Mouse (Mus musculus) cerebellum, adult 2 months (tissue): ENCODE data around the gene Tex52. TPM values are rescaled to one million over a fixed set of nuclear protein-coding genes. Genes with fewer than 3 reads are reported as not detected.

Source experiments
- DNase-seq, 2 experiments: peaks; one replicate each; pipeline ENCODE4 v3.0.0; 2021
- H3K27ac ChIP-seq: fragments of 200-500 bp; 2 replicates; pipeline ENCODE4 v1.5.1; 2012; ENCODE audit warnings: low read length, control low read depth, inconsistent platforms; ENCODE audit not compliant: insufficient read depth
- H3K27me3 ChIP-seq: fragments of 200-500 bp; 2 replicates; pipeline ENCODE4 v1.6.1; 2012; ENCODE audit warnings: inconsistent platforms, mild to moderate bottlenecking, low read length, moderate library complexity; ENCODE audit not compliant: control insufficient read depth, insufficient read depth
- H3K4me1 ChIP-seq: fragments of 200-500 bp; 2 replicates; pipeline ENCODE4 v1.6.1; 2011; ENCODE audit warnings: low read length; ENCODE audit not compliant: control insufficient read depth, insufficient read depth
- H3K4me3 ChIP-seq: fragments of 200-500 bp; replicated peaks from 2 replicates; pipeline ENCODE3; 2011; ENCODE audit warnings: mild to moderate bottlenecking, low read depth, low read length, control low read depth; ENCODE audit not compliant: insufficient read depth
- CTCF ChIP-seq: fragments of 200-500 bp; IDR thresholded peaks from 2 replicates; pipeline ENCODE4 v1.5.1; 2011; ENCODE audit warnings: low read depth, mild to moderate bottlenecking, control low read depth, low read length, moderate library complexity, borderline replicate concordance; ENCODE audit not compliant: insufficient read depth
- POLR2A ChIP-seq: fragments of 200-500 bp; IDR thresholded peaks from 2 replicates; pipeline ENCODE4 v1.6.1; 2011; ENCODE audit warnings: low read length, control low read depth, borderline replicate concordance; ENCODE audit not compliant: insufficient read depth
- WGBS: fragments of 180-500 bp; shearing (Covaris S2); methylation state at CpG from one replicate; pipeline ENCODE4 v1.1.7; 2018; 5-methylcytosine and 5-hydroxymethylcytosine counted together
- polyA plus RNA-seq: library from polyadenylated mRNA; depleted of rRNA; stranded (reverse); fragments of >200 nt; gene quantifications from 2 replicates; pipeline ENCODE4 v1.2.3, GENCODE M21; 2012; rRNA removed

Tex52 gene
- polyA plus RNA-seq: 5.4 and 8.0 TPM in 2 replicates

- Histone ChIP-seq H3K27ac (no peak within 1 kb of the TSS), H3K4me1 (no peaks in the 10 kb centered on the region), H3K4me3 (no peak within 1 kb of the TSS), H3K27me3 (no peaks in the 10 kb centered on the region)
- TF ChIP-seq POLR2A (no peak), CTCF (no peak)
- no peak for DNase-seq
- 35% methylated on average over 6 of the region's 6 CpGs for WGBS
These were observed at the start of gene Tex52, which contains the start of gene Gm44596 for GRCm38 (mm10) chr6:128375192-128375591. Gene Tex52, plus strand, starts transcription at chr6:128375456. Gene Gm44596, plus strand, starts transcription at chr6:128375503.

GRCm38 (mm10) chr6:128334397-128335124, 40.7 kb upstream of the Tex52 start:
- 12% methylated on average over 12 of the region's 12 CpGs for WGBS
- Histone ChIP-seq H3K4me3 (no peak overlapping the region), H3K27me3 (no peaks in the 10 kb centered on the region), H3K4me1 (peaks cover under 1% of the 10 kb centered on the region; the same call in 1 of the 2 replicates), H3K27ac (no peak overlapping the region)
- DNase-seq: peak; percentile 71 to 80
- TF ChIP-seq CTCF: peak; percentile 64
- TF ChIP-seq POLR2A: no peak

- Histone ChIP-seq H3K4me1 (peaks cover 4% of the 10 kb centered on the region; the same call in 1 of the 2 replicates), H3K27me3 (no peaks in the 10 kb centered on the region), H3K27ac (no peak overlapping the region), H3K4me3 (no peak overlapping the region)
- TF ChIP-seq POLR2A: no peak
- no peak for TF ChIP-seq CTCF
- 62% methylated on average over 7 of the region's 7 CpGs for WGBS
- DNase-seq: no peak
These were observed 37.8 kb upstream of the Tex52 start for GRCm38 (mm10) chr6:128337467-128337866.

- no peak overlapping the region for H3K4me3 ChIP-seq
- no peaks in the 10 kb centered on the region for H3K27me3 ChIP-seq
- peaks cover 4% of the 10 kb centered on the region; the same call in 1 of the 2 replicates for H3K4me1 ChIP-seq
- H3K27ac ChIP-seq: no peak overlapping the region
- WGBS: 42% methylated on average over 5 of the region's 5 CpGs
- DNase-seq: no peak
- TF ChIP-seq POLR2A (no peak), CTCF (no peak)
These were observed 36.4 kb upstream of the Tex52 start for GRCm38 (mm10) chr6:128338876-128339275.

GRCm38 (mm10) chr6:128341956-128342723, 33.1 kb upstream of the Tex52 start:
- H3K4me3 ChIP-seq: no peak overlapping the region
- H3K27ac ChIP-seq: no peak overlapping the region
- 90% methylated on average over 11 of the region's 11 CpGs for WGBS
- no peak for TF ChIP-seq POLR2A
- TF ChIP-seq CTCF: no peak
- peaks cover 4% of the 10 kb centered on the region; the same call in 1 of the 2 replicates for H3K4me1 ChIP-seq
- DNase-seq: no peak
- H3K27me3 ChIP-seq: no peaks in the 10 kb centered on the region

- no peak for DNase-seq
- 91% methylated on average over 10 of the region's 10 CpGs for WGBS
- H3K27ac ChIP-seq: no peak overlapping the region
These were observed 29.6 kb upstream of the Tex52 start for GRCm38 (mm10) chr6:128345623-128346022.

GRCm38 (mm10) chr6:128346782-128347181, 28.5 kb upstream of the Tex52 start:
- H3K4me1 ChIP-seq: peaks cover 13% of the 10 kb centered on the region
- no peak overlapping the region for H3K4me3 ChIP-seq
- TF ChIP-seq POLR2A (no peak), CTCF (no peak)
- 67% methylated on average over 6 of the region's 6 CpGs for WGBS
- H3K27me3 ChIP-seq: no peaks in the 10 kb centered on the region
- no peak for DNase-seq
- no peak overlapping the region for H3K27ac ChIP-seq

More at GRCm38 (mm10) chr6:128345623-128346022, 29.6 kb upstream of the Tex52 start:
- Histone ChIP-seq H3K4me3 (no peak overlapping the region), H3K4me1 (peaks cover 13% of the 10 kb centered on the region), H3K27me3 (no peaks in the 10 kb centered on the region)
- TF ChIP-seq POLR2A (no peak), CTCF (no peak)
